In the genomic region with DNA sequence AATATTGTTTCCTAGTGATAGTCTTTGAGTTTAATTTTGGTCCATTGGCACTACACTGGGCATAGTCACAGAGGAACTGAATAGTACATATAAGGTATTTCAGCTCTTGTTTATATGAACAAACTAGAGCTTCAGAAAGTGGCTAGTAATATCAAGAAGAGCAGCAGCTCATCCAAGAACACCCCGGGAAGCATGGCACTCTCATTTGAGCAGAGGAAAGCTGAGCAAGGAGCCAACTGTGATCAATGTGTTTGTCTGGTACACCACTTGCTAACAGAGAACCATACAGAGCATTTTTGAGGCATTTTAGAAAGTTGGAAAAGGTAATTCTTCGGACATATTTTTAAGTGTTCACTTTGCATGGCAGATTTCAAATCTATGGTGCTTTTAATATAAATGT, we compare ENCODE assay signal across 7 mouse cellular contexts.
"Had no signal": no experiment of that assay in that cellular context is flagged by ENCODE, and none has a peak within 500 bp of the region (broad histone marks: within the 10 kb centered on the region; RNA-seq: fewer than 3 reads in every experiment).

No protein-coding gene starts in this region.

- DNase-seq: lung, adult 2 months; lung, postnatal 14 days; lung, postnatal 36 days; right cerebral cortex, postnatal 14 days; thymus, adult 2 months; thymus, postnatal 25 days; thymus, postnatal 4 days had no signal
